24 mouse cellular contexts compared by ENCODE assay signal in the genomic region with DNA sequence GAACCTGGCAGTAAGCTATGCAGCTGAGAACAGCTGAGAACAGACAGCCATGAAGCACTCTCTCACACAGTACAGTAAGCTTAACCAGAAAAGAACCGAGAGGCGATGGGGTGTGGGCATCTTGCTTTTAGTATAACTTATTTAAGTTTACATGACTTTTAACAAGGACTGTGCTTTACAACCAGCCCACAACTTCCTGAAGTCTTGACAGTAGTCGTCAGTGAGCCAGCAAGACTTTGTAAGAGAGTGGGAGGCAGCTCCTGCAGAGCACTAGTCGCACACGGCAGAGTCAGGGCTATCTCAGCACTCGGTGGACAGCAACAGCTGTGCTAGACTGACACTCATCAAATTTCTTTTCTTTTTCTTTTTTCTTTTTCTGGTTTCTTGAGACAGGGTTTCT. TPM values are rescaled to one million over a fixed set of nuclear protein-coding genes. Genes with fewer than 3 reads are reported as not detected.
DNase-seq lines count a peak whose midpoint lies in the region; ATAC-seq lines count a peak whose summit lies in the region.
"Had no signal": no experiment of that assay in that cellular context is flagged by ENCODE, and none has a peak within 500 bp of the region (broad histone marks: within the 10 kb centered on the region; RNA-seq: fewer than 3 reads in every experiment).

No protein-coding gene starts in this region.

- 87% methylated on average over 6 of the region's 6 CpGs for WGBS in hindbrain, embryonic 16.5 days

- no peak overlapping the region for H3K4me3 ChIP-seq in hindbrain, embryonic 16.5 days (ENCODE audit: low read length)
- H3K4me3 ChIP-seq: embryonic facial prominence, embryonic 15.5 days; erythroblast, embryonic 14.5 days; forebrain, embryonic 10.5 days; gastrocnemius, adult 2 months; heart, embryonic 13.5 days; hindbrain, embryonic 13.5 days had no signal

- no peak overlapping the region for H3K27ac ChIP-seq in hindbrain, embryonic 16.5 days (ENCODE audit: low read depth, low read length)
- H3K27ac ChIP-seq: embryonic facial prominence, embryonic 15.5 days; forebrain, embryonic 10.5 days; gastrocnemius, adult 2 months; heart, embryonic 13.5 days; hindbrain, embryonic 13.5 days had no signal

- no peaks in the 10 kb centered on the region for H3K36me3 ChIP-seq in hindbrain, embryonic 16.5 days (ENCODE audit: control insufficient read depth, insufficient read depth, low read length)
- H3K36me3 ChIP-seq: embryonic facial prominence, embryonic 15.5 days; forebrain, embryonic 10.5 days; heart, embryonic 13.5 days; hindbrain, embryonic 13.5 days had no signal

- H3K4me1 ChIP-seq in hindbrain, embryonic 16.5 days (ENCODE audit: control insufficient read depth, insufficient read depth, low read depth, low read length): no peaks in the 10 kb centered on the region; the same call in 1 of the 2 replicates
- H3K4me1 ChIP-seq: embryonic facial prominence, embryonic 15.5 days; forebrain, embryonic 10.5 days; heart, embryonic 13.5 days; hindbrain, embryonic 13.5 days had no signal

- H3K27me3 ChIP-seq in hindbrain, embryonic 16.5 days (replicated peaks; ENCODE audit: control insufficient read depth, insufficient read depth, low read length): no peaks in the 10 kb centered on the region
- H3K27me3 ChIP-seq: embryonic facial prominence, embryonic 15.5 days; heart, embryonic 13.5 days; hindbrain, embryonic 13.5 days had no signal

- ATAC-seq in activated CD4-positive, CD25-positive, alpha-beta regulatory T cell, adult 4 months: peak; percentile 57
- no peak for ATAC-seq in hindbrain, embryonic 16.5 days
- ATAC-seq: forebrain, embryonic 14.5 days had no signal

- H3K9me3 ChIP-seq in hindbrain, embryonic 16.5 days (ENCODE audit: control insufficient read depth, low read length): no peaks in the 10 kb centered on the region
- H3K9me3 ChIP-seq: embryonic facial prominence, embryonic 15.5 days; forebrain, embryonic 10.5 days; G1E; heart, embryonic 13.5 days; hindbrain, embryonic 13.5 days had no signal

- peak; percentile 11 to 53 for DNase-seq in frontal cortex, adult 2 months (ENCODE audit: extremely low spot score in 1 of 2, low spot score in 1 of 2)
- no peak for DNase-seq in frontal cortex, postnatal 25 days (ENCODE audit: low spot score in 2 of 2)
- peak; percentile 31 for DNase-seq in CD4-positive helper T cell, adult 2 months (ENCODE audit: low read depth, low spot score)
- DNase-seq in induced T-regulatory cell, adult 2 months (ENCODE audit: low read depth): peak; percentile 26
- DNase-seq in lung, postnatal 25 days (ENCODE audit: low spot score): no peak
- DNase-seq in urinary bladder, postnatal 10 days (ENCODE audit: low spot score): no peak
- DNase-seq: adrenal gland, postnatal 10 days; cerebellum, adult 18-20 months; cerebellum, postnatal 10 days; embryo, embryonic 11 days; gastrocnemius, adult 2 months; gastrocnemius, postnatal 36 days; heart, adult 11 months; heart, postnatal 36 days; kidney, adult 11 months had no signal

- H3K9ac ChIP-seq in hindbrain, embryonic 16.5 days (ENCODE audit: low read depth, low read length): no peak overlapping the region
- H3K9ac ChIP-seq: embryonic facial prominence, embryonic 15.5 days; heart, embryonic 13.5 days; hindbrain, embryonic 13.5 days had no signal

- H3K4me2 ChIP-seq in hindbrain, embryonic 16.5 days (ENCODE audit: low read length): no peak overlapping the region
- H3K4me2 ChIP-seq: embryonic facial prominence, embryonic 15.5 days; heart, embryonic 13.5 days; hindbrain, embryonic 13.5 days had no signal

RNA-seq across cellular contexts. Expression of a gene that starts 24.1 kb away (rescaled TPM):
- polyA plus RNA-seq in frontal cortex, adult 2 months (2012; rRNA removed): 9.9 and 11.3 TPM in 2 replicates
- 10 to 100 TPM; 13.6 to 15.6 TPM for polyA plus RNA-seq in activated CD4-positive, CD25-positive, alpha-beta regulatory T cell, adult 4 months (2017; shearing (Covaris generic))
- polyA plus RNA-seq in hindbrain, embryonic 16.5 days (2015; fragmentation: Nextera tagmentation; extraction: Ambion mirVana): 11.4 and 12.4 TPM in 2 replicates

RNA-seq across cellular contexts. Expression of a gene that starts 56.0 kb away (rescaled TPM):
- 433 and 438 TPM in 2 replicates for polyA plus RNA-seq in frontal cortex, adult 2 months (2012; rRNA removed)
- polyA plus RNA-seq in activated CD4-positive, CD25-positive, alpha-beta regulatory T cell, adult 4 months (2017; shearing (Covaris generic)): 100 to 1,000 TPM; 659 to 745 TPM
- polyA plus RNA-seq in hindbrain, embryonic 16.5 days (2015; fragmentation: Nextera tagmentation; extraction: Ambion mirVana): 594 and 656 TPM in 2 replicates

RNA-seq across cellular contexts. Expression of a gene that starts 56.1 kb away (rescaled TPM):
- 12.7 and 14.7 TPM in 2 replicates for polyA plus RNA-seq in frontal cortex, adult 2 months (2012; rRNA removed)
- polyA plus RNA-seq in activated CD4-positive, CD25-positive, alpha-beta regulatory T cell, adult 4 months (2017; shearing (Covaris generic)): 10 to 100 TPM; 28.1 to 34.7 TPM
- 24.1 and 26.1 TPM in 2 replicates for polyA plus RNA-seq in hindbrain, embryonic 16.5 days (2015; fragmentation: Nextera tagmentation; extraction: Ambion mirVana)

Comparison
In these comparisons a context has a peak if more than half of its experiments do, and no peak if none do; other contexts are left out.
1. DNase-seq: peak in frontal cortex, adult 2 months (2 of 2), CD4-positive helper T cell, adult 2 months (single experiment) and induced T-regulatory cell, adult 2 months (single experiment); none in frontal cortex, postnatal 25 days (0 of 2), lung, postnatal 25 days (single experiment) and urinary bladder, postnatal 10 days (single experiment).